Mouse (Mus musculus) lung, adult 18-20 months (tissue): ENCODE results near the gene Eml1.
A peak's percentile ranks its signal among the peaks of the same experiment; 100 is the strongest.

ENCODE experiments used
- DNase-seq, 2 experiments: peaks; one replicate each; pipeline ENCODE4 v3.0.0; 2022; ENCODE audit warnings: mixed read lengths in 2 of 2

Eml1 gene

DNA sequence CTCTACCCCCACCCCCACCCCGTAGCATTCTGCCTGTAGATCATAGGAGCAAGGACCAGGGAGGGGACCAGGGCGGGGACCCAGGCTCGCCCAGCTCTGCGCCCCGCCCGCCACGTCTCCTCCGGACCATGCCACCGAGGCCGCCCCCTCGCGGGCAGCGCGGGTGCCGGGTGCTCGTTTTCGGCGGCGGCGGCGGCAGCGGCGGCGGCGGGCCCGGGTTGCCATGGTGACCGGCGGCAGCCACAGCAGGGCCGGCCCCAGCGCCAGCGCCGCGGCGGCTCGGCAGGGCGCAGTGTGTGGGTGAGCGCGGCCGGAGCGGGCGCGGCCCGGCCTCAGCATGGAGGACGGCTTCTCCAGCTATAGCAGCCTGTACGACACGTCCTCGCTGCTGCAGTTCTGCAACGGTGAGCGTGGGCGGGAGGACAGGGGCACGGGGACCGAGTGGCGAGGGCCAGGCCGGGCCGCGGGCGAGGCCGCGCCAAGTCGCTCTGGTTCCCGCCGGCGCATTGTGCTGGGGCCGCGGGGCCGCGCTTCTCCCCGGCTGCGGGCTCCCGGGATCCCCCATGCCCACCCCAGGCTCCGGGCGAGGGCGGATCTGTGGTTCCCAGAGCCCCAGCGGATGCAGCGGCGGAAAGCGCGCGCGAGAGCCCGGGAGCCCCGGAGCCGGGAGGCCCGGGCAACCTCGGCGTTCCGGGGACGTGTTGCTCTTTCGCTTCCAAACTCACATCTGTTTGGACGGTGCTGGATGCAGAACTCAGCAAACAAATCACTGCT is 52.3 kb downstream of the Eml1 start:
- DNase-seq, result peak; percentile 85 to 90

DNA sequence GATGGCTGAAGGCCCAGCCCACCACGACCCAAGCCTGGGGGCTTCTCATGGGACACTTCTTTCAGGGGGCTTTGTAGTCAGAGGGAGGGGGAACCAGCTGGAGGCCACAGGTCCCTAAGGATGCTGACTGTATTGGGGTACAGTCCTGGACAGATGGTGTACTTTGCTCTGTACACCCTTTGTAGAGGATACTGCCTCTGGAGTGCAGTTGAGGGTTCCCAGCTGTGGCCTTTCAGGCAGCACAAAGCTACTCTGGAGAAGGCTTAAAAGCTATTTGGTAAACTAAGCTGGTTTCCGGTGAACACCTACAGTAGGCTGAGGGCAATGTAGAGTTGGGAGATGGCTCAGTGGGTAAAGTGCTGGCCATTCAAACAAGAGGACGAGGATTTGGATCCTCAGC is 60.2 kb downstream of the Eml1 start:
- DNase-seq, result no peak

DNA sequence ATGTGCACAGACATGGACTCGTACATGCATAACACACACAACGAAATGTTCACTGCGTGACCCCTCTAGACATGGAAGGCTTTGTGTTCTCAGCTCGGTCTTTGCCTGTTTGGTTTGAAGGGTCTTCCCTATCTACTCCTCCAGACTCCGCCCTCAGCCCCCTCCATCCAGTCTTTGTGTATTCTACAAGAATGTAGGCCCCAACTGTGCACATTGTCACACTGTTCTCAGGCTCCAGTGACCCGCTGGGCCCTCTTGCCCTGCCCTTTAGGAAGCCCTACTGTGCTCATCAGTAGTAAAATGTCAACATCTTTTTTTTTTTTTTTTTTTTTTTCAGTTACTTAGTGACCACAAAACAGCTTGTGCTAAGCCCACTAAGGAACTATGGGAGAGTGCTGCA is 61.0 kb downstream of the Eml1 start:
- no peak for DNase-seq

DNA sequence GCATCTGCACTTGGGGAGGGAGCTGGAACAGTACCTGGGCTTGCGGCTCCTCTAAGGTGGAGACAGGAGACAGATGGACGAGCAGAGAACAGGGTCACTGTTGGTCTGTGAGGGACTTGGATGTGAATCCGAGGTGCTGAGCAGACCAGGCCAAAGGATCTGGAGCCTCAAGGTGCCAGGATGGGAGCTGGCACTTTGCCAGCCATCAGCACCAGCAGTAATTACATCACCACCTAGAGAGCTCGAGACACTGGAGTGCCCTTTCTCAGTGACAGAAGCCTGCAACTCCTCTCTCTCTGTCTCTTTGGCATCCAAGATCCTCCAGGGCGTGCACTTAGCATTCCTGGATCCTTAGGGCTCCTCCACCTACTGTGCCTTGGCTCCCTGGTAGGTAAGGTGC is 61.8 kb downstream of the Eml1 start:
- DNase-seq, result no peak

DNA sequence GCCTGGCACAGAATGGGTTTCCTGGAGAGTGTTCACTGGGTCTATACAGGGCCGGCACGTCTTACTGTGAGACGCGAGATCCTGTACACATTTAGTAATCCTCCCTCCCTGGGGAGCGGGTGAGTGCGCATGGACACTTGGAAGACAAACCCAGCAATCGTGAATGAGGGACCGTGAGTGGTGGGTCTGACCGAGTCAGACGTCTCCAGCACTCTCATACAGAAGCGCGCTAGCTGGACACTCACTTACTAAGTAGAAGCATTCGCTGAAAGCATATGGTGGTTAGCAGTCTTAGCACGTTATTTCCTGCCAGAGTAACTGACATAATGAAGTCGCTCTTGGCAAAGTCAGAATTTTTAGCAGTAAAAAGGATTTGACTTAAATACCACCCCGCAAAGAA is 62.3 kb downstream of the Eml1 start:
- DNase-seq, result no peak

DNA sequence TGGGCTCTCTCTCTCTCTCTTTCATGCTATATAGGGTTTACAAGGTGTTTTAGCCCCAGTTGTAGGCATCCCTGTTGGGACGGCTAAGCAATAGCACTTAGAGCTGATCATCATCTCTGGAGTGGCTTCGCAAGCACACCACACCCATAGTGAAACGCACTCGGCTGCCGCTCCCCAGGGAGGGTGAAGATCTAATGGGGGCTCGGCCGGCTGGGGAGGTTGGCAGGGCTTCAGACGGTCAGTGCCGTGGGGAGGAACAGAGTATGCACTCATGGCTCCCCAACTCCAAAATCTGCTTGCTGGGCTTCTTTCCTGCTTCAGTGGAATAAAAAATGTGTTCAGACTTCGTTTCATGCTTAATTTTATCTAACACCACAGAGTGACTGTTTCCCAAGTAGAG is 62.7 kb downstream of the Eml1 start:
- no peak for DNase-seq

DNA sequence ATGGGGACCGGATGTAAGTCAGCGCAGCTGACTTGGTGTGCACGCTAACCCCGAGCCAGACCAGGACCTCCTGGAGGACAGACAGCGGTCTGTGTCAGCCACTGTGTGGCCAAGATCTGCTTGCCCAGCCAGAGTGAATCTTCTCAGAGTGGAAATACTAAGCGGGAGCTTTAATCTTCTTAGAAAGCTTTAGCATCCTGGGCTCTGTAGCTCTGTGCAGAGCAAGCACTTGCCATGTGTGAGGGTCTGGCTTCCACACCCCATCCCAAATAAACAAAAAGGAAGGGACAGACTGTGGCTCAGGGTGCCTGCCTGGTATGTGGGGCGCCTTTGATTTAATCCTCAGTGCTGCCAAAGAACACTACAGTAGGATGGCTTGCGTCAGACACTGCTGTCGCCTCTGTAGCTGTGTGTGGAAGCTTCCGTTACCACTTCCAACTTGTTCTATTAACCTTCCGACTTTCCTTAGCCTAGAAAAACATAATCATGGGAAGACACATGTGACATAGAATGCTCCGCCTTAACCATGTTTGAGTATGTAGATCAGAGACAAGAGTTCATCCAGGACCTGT is 64.8 kb downstream of the Eml1 start:
- no peak for DNase-seq

DNA sequence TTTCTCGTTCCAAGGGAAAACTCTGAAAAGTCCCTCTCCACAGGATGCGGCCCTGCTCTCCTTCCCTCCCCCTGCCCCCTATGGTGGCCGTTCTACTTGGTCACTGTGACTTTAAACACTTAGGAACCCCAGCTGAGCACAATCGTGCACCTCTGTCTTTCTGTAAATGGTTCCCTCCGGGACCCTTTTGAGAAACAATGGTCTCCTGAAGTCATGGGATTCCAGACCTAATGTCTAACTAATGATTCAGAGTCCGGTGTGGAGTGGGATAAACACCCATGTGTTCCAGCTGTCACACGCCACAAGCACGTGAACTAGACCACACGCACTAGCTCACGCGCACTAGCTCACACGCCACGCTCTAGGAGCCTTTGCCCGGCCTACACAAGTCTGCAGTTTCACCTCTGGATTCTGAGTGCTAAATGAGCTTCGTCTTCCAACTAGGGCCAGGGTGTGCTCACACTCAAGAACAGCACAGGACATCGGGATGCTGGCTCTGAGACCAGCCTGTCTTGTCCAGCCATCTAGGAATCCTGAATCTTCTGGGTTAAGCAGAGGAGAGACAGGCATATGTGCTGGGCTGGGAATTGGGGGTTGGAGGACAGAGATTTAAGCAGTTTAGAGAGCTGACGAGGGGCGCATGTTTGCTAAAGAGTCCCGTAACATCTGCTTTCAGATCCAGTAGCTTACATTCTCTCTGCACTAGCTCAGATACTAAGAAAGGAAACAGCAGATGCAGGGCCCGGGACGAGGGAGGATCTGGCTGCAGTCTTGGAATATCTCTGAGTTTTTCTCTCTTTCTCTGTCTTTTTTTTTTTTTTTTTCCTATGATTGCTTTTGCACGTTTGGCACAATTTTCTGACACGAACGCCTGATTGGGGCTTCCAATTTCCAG is 65.5 kb downstream of the Eml1 start:
- DNase-seq, result peak; percentile 29 to 35

DNA sequence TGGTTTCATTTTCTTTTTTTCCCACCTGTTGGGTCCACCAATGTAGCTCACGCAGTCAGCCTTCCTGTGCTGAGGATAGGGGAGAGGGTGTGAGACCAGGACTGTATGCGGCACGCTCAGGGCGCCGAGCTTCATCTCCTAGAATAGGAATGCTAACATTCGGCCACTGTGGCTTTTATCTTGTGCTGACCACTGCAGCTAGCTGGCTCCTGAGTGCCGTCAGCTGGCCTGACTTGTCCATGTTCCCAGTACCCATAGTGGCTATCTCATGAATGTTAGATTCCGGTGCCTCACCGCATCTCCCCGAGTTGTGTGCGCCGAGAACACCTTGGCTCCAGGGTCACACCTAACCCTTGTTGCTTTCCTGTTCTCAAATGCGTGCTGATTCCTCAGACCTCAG is 66.7 kb downstream of the Eml1 start:
- no peak for DNase-seq

DNA sequence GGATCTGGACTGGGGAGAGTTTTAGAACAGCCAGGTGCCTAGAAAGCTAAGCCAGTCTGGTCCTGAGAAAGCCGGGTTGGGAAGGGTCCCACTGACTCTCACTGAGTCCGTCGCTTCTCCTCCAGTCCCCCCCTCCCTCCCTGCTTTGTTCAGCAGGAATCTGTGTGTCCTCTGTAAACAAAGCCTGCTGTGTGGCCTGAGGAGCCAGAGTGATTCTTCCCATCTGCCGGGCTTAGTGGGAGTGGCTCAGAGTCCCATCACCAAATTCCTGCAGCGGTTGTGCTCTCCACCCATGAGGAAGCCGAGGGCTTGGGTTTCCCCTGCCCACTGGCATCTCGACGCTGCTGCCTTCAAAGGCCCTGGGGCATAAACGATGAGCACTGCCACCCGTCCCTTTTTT is 72.5 kb downstream of the Eml1 start:
- peak in 1 of 2 experiments; percentile 41 for DNase-seq

DNA sequence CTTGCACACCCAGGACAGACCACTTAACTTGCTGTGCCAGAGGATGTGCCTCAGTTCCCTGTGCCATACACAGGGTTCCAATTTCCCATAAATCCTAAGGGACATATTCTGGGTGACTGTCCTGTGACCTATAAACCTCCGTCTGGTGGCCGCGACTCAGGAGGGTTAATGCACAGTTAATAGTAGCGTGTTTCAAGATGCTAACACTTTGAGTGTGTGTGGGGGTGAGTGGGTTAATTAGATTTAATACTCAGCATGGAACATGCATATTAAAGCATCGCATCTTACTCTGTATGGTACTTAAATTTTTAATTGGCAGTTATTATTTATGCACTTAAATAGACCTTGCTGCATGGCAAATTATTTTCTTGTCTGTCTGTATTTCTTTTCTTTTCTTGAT is 73.0 kb downstream of the Eml1 start:
- DNase-seq, result no peak

DNA sequence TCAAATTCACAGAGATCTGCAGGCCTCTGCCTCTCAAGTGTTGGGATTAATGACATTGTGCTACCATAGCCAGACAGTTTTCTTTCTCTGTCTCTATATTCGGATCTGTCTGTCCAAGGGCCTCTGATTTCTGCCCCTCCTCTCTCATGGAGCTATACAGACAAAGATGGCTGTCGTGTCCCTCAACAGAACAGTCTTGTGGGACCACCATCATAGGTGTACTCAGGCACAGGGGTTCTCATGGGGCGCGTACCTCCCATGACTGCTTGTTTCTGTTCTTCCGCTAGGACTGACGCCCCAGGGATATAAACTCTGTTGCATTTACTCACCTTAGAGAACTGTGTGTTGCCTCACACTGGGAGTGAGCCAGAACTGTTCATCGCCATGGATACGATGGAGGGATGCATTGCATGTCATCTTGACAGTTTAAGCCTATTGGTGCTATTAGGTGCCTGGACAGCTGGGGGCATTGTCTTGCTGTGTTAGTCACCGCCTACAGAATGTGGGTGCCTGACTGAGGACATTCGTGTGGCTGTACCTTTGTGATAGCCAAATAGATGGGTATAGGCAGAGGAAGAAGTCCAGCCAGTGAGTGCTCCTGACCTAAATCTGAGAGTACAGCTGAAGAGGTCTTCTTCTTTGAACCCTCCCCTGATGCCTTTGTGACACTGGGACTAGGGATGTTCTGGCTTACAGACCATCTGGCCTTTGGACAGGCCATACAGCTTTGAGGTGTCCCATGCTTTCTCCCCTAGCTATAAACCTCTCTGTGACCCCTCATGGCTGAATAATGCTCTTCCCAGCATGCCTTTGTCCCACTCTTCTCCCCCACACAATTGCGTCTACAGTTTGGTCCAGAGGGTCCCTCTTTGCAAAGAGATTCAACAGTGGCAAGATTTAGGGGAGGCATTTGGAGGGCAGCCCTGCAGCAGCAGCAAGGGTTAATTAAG is 73.7 kb downstream of the Eml1 start:
- no peak for DNase-seq

DNA sequence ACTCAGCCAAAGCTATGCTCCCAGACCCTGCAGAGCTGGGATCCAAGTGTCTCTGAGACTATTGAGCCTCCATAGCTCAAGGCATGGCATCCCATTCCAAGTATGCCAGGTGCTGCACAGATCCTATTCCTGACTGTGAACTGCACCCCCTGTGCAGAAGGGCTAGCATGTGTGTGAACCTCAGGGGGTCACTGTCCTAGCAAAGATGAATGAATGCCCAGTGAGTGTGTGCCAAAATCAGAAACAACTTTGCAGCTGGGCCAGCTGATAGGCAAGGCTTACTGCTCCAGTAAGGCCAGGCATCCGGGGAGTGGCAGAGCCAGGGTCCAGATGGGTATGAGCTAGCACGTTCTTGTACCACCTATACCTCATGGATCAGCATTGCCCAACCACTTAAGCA is 76.0 kb downstream of the Eml1 start:
- DNase-seq, result no peak

DNA sequence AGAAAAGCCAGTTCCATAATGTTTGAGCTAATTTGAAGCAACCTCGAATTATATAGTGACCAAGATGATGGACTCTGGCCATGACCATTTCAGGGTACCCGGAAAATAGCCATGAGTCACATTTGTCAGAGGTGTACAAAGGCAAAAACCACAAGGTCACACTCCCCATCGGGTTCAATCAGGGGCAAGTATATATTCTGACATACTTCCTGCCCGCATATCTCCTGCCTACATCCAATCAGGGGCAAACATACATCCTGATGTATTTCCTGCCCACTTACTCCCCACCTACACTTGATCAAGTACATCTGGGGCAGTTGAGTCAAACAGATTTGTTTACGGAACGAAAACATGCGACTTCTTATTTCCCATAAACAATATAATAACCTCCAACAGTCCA is 77.6 kb downstream of the Eml1 start:
- DNase-seq, result no peak

DNA sequence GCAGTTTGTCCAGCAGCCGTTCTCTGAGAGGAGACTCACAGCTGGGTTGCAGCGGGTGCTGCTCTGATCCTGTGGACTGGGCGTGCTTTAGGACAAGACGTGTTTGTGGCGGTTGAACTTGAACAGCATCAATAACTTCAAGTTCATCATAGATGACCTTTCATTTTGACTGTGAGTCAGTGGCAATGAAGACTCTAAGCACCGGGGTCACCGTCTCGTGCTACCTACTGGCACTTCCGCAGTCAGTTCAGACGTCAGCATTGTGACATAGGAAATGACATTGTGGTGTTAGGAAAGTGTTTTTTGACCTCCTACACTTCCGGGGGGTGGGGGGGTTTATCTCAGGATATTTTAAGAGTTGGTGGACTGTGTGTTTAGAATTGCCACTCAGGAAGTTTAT is 79.2 kb downstream of the Eml1 start:
- peak in 1 of 2 experiments; percentile 35 for DNase-seq

DNA sequence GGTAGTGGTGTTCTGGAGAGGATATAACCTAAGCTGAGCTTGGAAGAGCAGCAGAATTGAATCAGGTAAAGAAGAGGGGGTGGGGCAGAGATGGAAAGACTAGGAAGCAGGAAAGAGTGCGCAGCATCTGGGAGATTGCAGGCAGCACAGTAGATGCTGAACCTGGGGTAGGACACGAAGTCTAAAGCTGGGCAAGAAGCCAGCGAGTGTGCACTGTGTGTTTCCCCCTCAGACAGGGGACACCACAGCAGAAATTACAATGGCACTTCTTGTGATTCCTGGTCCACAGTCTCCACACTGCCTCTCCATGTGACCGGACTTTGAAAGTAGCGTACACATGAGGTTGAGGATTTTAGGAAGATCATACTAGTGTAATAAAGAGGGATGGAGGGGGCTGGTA is 79.8 kb downstream of the Eml1 start:
- no peak for DNase-seq

DNA sequence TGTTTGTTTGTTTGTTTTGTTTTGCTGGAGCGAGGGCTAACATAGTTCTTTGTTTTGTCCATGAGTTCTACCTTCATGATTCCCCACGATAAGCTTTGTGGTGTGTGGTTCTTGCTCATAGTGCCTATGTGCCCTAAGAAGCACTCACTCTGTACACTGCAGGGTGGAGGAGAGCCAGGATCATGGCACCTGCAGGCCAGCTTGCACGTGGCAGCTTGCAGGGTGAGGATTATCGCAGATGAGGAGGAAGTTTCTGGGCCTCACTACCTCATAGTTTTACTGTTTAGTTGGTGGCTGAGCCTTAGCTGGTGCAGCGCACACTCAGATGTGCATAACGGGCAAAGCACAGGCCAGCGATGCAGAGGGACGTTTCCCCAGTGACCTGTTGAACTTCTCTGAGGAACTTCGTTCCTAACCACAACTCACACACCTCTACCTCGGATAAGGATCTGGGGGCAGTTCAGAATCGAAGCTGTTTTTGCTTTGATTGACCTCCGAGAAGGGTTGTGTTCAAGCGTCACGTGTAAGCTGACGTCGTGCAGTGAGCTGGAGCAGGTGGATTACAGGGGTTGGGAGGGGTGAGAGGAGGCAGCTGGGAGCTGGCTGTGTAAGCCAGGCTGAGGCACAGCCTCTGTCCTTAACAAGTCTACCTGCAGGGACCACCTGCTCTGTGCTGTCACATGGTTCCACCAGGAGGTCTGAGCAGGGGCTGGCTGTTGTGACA is 81.6 kb downstream of the Eml1 start:
- DNase-seq, result no peak

DNA sequence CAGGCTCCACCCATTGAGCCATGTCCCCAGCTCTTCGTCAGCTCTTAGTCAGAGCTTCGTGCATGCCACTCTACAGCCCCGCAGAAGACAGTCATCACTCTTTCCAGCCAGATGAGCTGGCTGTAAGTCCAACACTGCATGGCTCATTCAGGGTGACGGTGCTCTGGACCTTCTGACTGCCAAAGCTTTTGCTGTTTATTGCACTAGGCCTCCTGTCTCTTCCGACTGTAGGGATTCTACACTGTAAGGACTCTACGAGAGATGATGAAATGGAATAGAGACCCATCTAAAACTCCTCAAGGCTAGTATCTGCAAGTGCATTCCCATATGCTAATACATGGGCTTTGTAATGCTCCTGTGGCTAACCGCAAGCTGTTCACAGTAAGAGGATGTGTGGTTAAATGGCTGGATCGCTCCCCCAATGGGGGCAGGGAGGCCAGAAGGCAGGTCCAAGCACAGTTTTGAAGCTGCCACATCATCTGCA is 82.8 kb downstream of the Eml1 start:
- no peak for DNase-seq

DNA sequence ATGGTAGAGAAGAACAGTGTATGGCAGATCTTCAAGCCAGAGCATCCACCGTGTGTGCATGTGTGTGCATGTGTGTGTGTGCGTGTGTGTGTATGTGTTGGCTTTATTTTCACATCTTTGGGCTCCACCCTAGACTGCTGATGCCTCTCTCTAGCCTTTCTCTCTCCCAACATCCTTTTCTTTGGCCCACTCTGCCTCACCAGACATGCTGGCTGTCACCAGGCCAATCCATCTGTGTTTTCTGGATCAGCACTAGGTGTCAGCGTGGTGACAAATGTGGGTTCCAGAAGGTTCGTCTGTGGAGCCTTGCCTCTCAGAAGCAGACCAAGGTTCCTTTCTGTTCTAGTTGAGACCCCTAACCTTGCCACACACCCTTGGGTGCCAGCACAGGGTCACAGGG is 84.2 kb downstream of the Eml1 start:
- no peak for DNase-seq

DNA sequence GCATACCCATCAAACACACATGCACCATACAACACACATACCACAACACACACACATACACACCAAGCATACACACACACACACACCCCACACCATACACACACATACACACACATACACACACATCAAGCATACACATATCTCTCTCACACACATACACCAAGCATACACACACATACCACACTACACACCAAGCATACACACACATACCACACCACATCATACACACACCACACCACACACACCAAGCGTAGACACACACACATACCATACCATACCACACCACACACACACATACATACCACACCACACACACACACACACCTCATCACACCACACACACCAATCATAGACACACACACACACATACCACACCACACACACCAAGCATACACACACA is 102.1 kb downstream of the Eml1 start:
- DNase-seq, result no peak

DNA sequence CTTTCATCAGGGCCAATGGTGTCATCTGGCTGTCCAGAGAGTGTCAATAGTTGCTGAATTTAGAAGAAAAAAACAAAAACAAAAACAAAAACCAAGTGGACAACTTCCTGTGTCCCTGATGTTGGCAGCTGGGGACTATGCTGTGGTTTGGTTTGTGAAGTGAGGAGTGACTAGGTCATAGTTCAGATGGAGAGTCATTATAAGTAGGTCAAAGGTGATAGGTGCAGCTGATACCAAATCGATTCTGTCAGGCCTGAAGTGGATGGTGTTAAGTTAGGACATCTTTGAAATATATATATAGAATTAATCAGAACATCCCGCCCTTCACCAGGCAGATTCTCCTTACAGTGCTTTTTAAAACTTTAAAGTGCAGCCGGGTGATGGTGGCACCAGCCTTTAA is 103.7 kb downstream of the Eml1 start:
- no peak for DNase-seq

DNA sequence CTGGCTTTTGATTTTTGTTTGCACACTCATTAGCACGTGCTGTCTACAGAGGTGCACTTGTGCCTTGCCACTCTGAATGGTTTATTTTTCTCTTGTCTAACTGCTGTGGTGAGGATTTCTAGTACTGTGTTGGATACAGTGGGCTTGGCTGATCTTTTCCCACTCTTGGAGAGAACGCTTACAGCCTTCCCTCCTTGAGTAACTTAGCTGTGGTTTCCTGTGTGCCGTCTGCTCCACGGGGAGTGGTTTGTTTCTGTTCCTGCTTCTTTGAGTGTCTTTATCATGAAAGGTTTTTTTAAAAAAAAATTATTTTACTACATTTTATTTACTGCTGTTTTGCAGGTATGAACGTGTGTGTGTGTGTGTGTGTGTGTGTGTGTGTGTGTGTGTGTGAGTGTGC is 108.0 kb downstream of the Eml1 start:
- no peak for DNase-seq
